Mouse (Mus musculus): ENCODE data around the gene Ensa.
A peak's percentile ranks its signal among the peaks of the same experiment; 100 is the strongest.
"Not testable (repeated sequence)": the region's sequence is repeated elsewhere in the genome, so short reads cannot be mapped to it uniquely, and the experiment has no call there.

The Ensa gene

GRCm38 (mm10) chr3:95643097-95643496 lies 18.3 kb downstream of the Ensa start:
- peak; percentile 28 for DNase-seq (ENCODE audit: low read depth, low spot score)

GRCm38 (mm10) chr3:95645313-95646235 lies 20.8 kb downstream of the Ensa start:
- DNase-seq (ENCODE audit: low read depth, low spot score): peak; percentile 84

GRCm38 (mm10) chr3:95648016-95648415 lies 23.2 kb downstream of the Ensa start:
- no peak for DNase-seq (ENCODE audit: low read depth, low spot score)

- DNase-seq (ENCODE audit: low read depth, low spot score): peak; percentile 71
These were observed 25.7 kb downstream of the Ensa start for GRCm38 (mm10) chr3:95650276-95651032.

GRCm38 (mm10) chr3:95651033-95651373 lies 26.2 kb downstream of the Ensa start:
- no peak for DNase-seq (ENCODE audit: low read depth, low spot score)

GRCm38 (mm10) chr3:95651391-95652203 lies 26.8 kb downstream of the Ensa start:
- DNase-seq (ENCODE audit: low read depth, low spot score): peak; percentile 81

- DNase-seq (ENCODE audit: low read depth, low spot score): peak; percentile 95
These were observed 27.5 kb downstream of the Ensa start for GRCm38 (mm10) chr3:95652204-95652811.

GRCm38 (mm10) chr3:95652871-95653270 lies 28.1 kb downstream of the Ensa start:
- no peak for DNase-seq (ENCODE audit: low read depth, low spot score)

GRCm38 (mm10) chr3:95653473-95654034 lies 28.8 kb downstream of the Ensa start:
- peak; percentile 46 for DNase-seq (ENCODE audit: low read depth, low spot score)

GRCm38 (mm10) chr3:95654371-95654770 lies 29.6 kb downstream of the Ensa start:
- not testable (repeated sequence) for DNase-seq (ENCODE audit: low read depth, low spot score)

GRCm38 (mm10) chr3:95655437-95655836 lies 30.6 kb downstream of the Ensa start:
- no peak for DNase-seq (ENCODE audit: low read depth, low spot score)

- peak; percentile 44 for DNase-seq (ENCODE audit: low read depth, low spot score)
These were observed 32.3 kb downstream of the Ensa start for GRCm38 (mm10) chr3:95657108-95657507.

- DNase-seq (ENCODE audit: low read depth, low spot score): peak; percentile 56
These were observed 32.9 kb downstream of the Ensa start for GRCm38 (mm10) chr3:95657711-95658110.

GRCm38 (mm10) chr3:95658236-95658867 lies 33.6 kb downstream of the Ensa start, which contains the start of gene Mcl1:
Gene Mcl1, plus strand, starts transcription at chr3:95658788.
- peak; percentile 97 for DNase-seq (ENCODE audit: low read depth, low spot score)

GRCm38 (mm10) chr3:95658868-95659712 lies 34.3 kb downstream of the Ensa start:
- peak; percentile 70 for DNase-seq (ENCODE audit: low read depth, low spot score)

- DNase-seq (ENCODE audit: low read depth, low spot score): no peak
These were observed 35.2 kb downstream of the Ensa start for GRCm38 (mm10) chr3:95659948-95660347.

GRCm38 (mm10) chr3:95660788-95661478 lies 36.1 kb downstream of the Ensa start:
- peak; percentile 48 for DNase-seq (ENCODE audit: low read depth, low spot score)

- peak; percentile 49 for DNase-seq (ENCODE audit: low read depth, low spot score)
These were observed 37.3 kb downstream of the Ensa start for GRCm38 (mm10) chr3:95661945-95662715.
